Mouse (Mus musculus): ENCODE results near the gene Aldh2. TPM values are rescaled to one million over a fixed set of nuclear protein-coding genes. Genes with fewer than 3 reads are reported as not detected.

The Aldh2 gene
- polyA plus RNA-seq, 1 experiment from 2014 or later = 24.6 TPM

Other genes with a start within 250 kb of the Aldh2 start
- gene Trafd1, start 208.2 kb downstream of the Aldh2 start, polyA plus RNA-seq (2014; fragmentation: Nextera tagmentation; extraction: Ambion mirVana) = 60.6 and 69.8 TPM in 2 replicates
- gene Naa25, start 195.9 kb downstream of the Aldh2 start, polyA plus RNA-seq (2014; fragmentation: Nextera tagmentation; extraction: Ambion mirVana) = 37.2 and 43.8 TPM in 2 replicates
- 3.5 and 4.0 TPM in 2 replicates for gene Tmem116, start 141.9 kb downstream of the Aldh2 start, polyA plus RNA-seq (2014; fragmentation: Nextera tagmentation; extraction: Ambion mirVana)
- 137 and 153 TPM in 2 replicates for gene Erp29, start 141.3 kb downstream of the Aldh2 start, polyA plus RNA-seq (2014; fragmentation: Nextera tagmentation; extraction: Ambion mirVana)
- 0.29 and 0.45 TPM in 2 replicates for gene Adam1b, start 90.4 kb downstream of the Aldh2 start, polyA plus RNA-seq (2014; fragmentation: Nextera tagmentation; extraction: Ambion mirVana)
- 1.0 and 1.3 TPM in 2 replicates for gene Adam1a, start 48.3 kb downstream of the Aldh2 start, polyA plus RNA-seq (2014; fragmentation: Nextera tagmentation; extraction: Ambion mirVana)
- gene Gm42878, start 48.3 kb downstream of the Aldh2 start, polyA plus RNA-seq (2014; fragmentation: Nextera tagmentation; extraction: Ambion mirVana) = not detected in 2 replicates
- 43.6 and 45.7 TPM in 2 replicates for gene Mapkapk5, start 47.9 kb downstream of the Aldh2 start, polyA plus RNA-seq (2014; fragmentation: Nextera tagmentation; extraction: Ambion mirVana)
- 5.4 and 5.7 TPM in 2 replicates for gene Acad12, start 25.1 kb upstream of the Aldh2 start, polyA plus RNA-seq (2014; fragmentation: Nextera tagmentation; extraction: Ambion mirVana)
- gene Acad10, start 66.7 kb upstream of the Aldh2 start, polyA plus RNA-seq (2014; fragmentation: Nextera tagmentation; extraction: Ambion mirVana) = 1.1 and 1.5 TPM in 2 replicates
- gene Brap, start 66.7 kb upstream of the Aldh2 start, polyA plus RNA-seq (2014; fragmentation: Nextera tagmentation; extraction: Ambion mirVana) = 23.9 and 30.7 TPM in 2 replicates
- 76.9 and 80.6 TPM in 2 replicates for gene Atxn2, start 117.5 kb upstream of the Aldh2 start, polyA plus RNA-seq (2014; fragmentation: Nextera tagmentation; extraction: Ambion mirVana)
- gene Sh2b3, start 243.8 kb upstream of the Aldh2 start, polyA plus RNA-seq (2014; fragmentation: Nextera tagmentation; extraction: Ambion mirVana) = 16.8 and 17.2 TPM in 2 replicates